Mouse (Mus musculus) MEL (cell line): Measurements from ENCODE around the gene Ctu1.

Source experiments
- CHD2 ChIP-seq: IDR thresholded peaks from 2 replicates; pipeline ENCODE4 v1.6.1; 2011; ENCODE audit warnings: low read length, improper control_type of control experiment
- CTCF ChIP-seq, 3 experiments: IDR thresholded peaks in 2 of 3; conservative IDR thresholded peaks in 1 of 3; 2 replicates each; pipeline ENCODE4 v1.5.1; 2011 to 2012; ENCODE audit warnings: low read length in 3 of 3, low read depth in 2 of 3, mild to moderate bottlenecking in 2 of 3, improper control_type of control experiment in 1 of 3, inconsistent platforms in 1 of 3, mixed read lengths in 1 of 3, moderate library complexity in 1 of 3; ENCODE audit not compliant: control insufficient read depth in 1 of 3, insufficient read depth in 1 of 3, poor library complexity in 1 of 3, severe bottlenecking in 1 of 3
- POLR2A ChIP-seq, 2 experiments: IDR thresholded peaks; 2 replicates each; pipeline ENCODE4 v1.6.1; 2011 to 2012; ENCODE audit warnings: low read length in 2 of 2, mild to moderate bottlenecking in 2 of 2, control low read depth in 1 of 2, improper control_type of control experiment in 1 of 2, low read depth in 1 of 2, moderate library complexity in 1 of 2; ENCODE audit not compliant: control insufficient read depth in 1 of 2, insufficient read depth in 1 of 2, poor library complexity in 1 of 2
- RCOR1 ChIP-seq: IDR thresholded peaks from 2 replicates; pipeline ENCODE4 v1.6.1; 2012; ENCODE audit warnings: low read depth, mild to moderate bottlenecking, inconsistent platforms, low read length, improper control_type of control experiment
- ZMIZ1 ChIP-seq: IDR thresholded peaks from 2 replicates; pipeline ENCODE4 v1.6.1; 2012; ENCODE audit warnings: low read depth, mild to moderate bottlenecking, inconsistent platforms, low read length, improper control_type of control experiment, moderate library complexity

DNA sequence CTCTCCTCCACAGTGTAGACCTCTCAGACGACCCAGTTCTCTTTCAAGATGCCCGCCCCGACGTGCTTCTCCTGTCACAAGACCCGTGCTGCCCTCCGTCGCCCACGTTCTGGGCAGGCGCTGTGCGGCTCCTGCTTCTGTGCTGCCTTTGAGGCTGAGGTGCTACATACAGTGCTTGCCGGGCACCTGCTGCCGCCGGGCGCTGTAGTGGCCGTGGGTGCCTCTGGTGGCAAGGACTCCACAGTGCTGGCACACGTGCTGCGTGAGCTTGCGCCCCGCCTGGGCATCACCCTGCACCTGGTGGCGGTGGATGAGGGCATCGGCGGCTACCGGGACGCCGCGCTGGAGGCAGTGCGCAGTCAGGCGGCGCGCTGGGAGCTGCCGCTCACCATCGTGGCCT, 3.3 kb downstream of the Ctu1 start:
- no peak for TF ChIP-seq ZMIZ1
- no peak for TF ChIP-seq POLR2A (IDR thresholded peaks at IDR 0.05; ENCODE audit: control insufficient read depth in 1 of 2, insufficient read depth in 1 of 2, low read depth in 1 of 2, low read length in 2 of 2, poor library complexity in 1 of 2)
- no peak for TF ChIP-seq CHD2
- no peak for TF ChIP-seq CTCF (IDR thresholded peaks at IDR 0.05 in 2 of 3, conservative IDR thresholded peaks at IDR 0.05 in 1 of 3; ENCODE audit: control insufficient read depth in 1 of 3, insufficient read depth in 1 of 3, low read depth in 2 of 3, low read length in 3 of 3, poor library complexity in 1 of 3, severe bottlenecking in 1 of 3)
- TF ChIP-seq RCOR1 = no peak
